Mouse (Mus musculus): ENCODE data around the gene Kcnk5.

Gene Kcnk5

DNA sequence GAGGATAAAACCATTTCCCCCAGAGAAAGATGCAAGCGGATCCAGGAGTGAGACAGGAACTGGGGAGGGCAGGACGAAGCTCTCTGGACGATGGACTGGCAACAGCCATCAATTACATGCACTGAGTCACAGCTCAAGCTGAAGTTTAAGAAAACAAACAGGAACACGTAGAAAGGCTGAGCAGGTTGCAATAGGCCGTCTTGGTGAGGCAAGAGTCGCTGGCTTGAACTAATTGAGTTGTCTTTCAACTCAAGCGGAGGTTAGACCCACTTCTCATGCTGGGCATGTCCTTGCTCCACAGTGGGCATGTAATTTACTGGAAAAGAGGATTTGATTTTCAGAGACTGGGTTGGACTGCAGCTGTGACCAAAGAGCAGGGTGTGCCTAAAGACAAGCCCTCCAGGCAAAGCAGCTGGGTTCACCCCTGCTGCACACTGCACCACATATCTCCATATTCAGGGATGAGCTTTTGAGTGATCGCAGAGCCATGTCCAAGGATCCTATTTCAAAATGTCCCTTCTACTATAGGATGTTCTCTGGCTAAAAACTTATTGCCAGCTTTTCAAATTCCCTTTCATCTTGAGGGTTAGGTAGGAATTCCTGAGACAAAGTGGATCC lies 19.6 kb upstream of the Kcnk5 start:
- no peak for DNase-seq

GRCm38 (mm10) chr14:20193103-20193715 lies 11.6 kb upstream of the Kcnk5 start:
- peak; percentile 90 for DNase-seq

DNA sequence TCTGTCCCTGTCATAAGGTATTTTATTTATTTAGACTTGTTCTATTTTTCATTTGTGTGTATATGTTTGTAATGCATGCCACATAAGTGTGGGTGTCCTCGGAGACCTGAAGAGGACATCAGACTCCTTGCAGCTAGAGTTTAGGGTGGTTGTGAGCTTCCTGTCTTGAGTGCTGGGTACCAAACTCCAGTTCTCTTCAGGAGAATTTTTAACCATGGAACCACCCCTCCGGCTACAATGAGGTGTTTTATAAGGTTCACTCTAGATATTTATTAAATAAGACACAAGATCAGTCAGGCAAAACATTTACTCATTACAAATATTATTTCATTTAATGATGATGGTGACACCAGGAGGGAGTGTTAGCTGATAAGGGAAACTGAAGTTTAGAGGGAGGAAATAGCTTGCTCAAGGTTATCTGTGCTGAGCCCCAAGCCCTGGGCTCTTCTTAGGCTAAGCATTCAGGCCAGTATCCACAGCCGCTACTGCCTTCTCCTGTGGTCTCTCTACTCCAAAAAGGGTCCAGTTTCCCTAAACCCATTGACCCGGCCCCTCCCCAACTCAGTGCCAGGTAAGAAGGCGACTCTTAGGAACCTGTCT lies 9.6 kb upstream of the Kcnk5 start:
- DNase-seq, result peak; percentile 85

DNA sequence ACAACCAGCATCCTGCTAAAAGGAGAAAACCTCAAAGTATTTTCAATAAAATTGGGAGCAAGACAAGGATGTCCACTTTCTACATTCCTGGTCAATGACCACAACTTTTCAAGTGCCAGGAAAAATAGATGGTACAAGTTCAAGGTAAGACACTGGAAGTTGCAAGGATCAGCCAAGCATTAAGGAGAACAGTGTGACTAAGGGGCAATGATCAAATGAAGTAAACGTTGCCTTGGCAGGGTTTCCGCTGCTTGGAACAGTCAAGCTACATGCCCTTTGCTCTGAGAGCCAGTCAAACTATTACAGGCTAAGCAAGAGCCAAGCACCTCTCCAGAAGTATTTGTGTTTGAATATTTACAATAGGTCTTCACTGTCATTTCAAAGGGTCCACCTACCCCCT lies 8.1 kb upstream of the Kcnk5 start:
- peak; percentile 97 for DNase-seq

DNA sequence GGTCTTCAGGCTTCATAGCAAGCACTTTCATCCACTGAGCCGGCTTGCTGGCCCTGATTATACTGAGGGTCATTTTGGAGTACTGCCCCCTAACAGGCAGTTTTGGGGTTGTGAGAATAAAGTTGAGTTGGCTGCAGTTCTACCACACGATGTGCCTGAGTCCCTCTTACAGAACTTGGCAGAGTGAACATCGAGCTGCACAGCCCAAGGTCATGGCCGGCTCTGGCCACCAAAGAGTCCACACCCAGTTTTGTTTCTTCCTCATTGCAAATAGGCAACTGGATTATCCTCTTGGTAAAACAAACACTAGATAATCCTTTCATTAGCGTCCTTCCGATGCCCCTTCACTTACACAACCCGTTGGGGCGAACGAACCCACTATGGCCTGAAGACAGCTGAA lies 3.8 kb upstream of the Kcnk5 start:
- DNase-seq, result peak; percentile 26

GRCm38 (mm10) chr14:20183701-20184100 lies 2.1 kb upstream of the Kcnk5 start:
- no peak for DNase-seq

DNA sequence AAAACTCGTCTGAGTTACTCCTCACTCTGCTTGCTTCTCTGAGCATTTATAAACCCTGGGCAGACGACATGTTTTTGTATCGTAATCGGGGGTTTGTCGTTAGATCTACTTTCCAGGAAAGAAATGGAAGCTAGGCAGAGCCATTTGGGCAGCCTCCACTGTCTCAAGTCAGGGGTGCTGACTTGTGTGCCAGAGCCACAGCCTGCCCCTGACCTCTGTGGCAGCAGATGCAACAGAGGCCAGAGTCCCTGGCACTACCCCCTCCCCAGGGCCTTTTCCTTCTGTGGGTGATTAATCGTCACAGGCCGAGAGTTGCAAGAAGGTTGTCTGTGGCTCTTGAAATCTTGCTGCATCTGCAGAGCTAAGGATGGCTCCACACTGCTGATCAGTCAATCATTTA lies 987 bp upstream of the Kcnk5 start:
- peak; percentile 36 for DNase-seq

- no peak for DNase-seq
These were observed 852 bp downstream of the Kcnk5 start for GRCm38 (mm10) chr14:20180751-20181162.

- DNase-seq, result peak; percentile 80
These were observed 1.3 kb downstream of the Kcnk5 start for GRCm38 (mm10) chr14:20180304-20180703.

GRCm38 (mm10) chr14:20179731-20180280 lies 1.8 kb downstream of the Kcnk5 start:
- DNase-seq, result no peak

DNA sequence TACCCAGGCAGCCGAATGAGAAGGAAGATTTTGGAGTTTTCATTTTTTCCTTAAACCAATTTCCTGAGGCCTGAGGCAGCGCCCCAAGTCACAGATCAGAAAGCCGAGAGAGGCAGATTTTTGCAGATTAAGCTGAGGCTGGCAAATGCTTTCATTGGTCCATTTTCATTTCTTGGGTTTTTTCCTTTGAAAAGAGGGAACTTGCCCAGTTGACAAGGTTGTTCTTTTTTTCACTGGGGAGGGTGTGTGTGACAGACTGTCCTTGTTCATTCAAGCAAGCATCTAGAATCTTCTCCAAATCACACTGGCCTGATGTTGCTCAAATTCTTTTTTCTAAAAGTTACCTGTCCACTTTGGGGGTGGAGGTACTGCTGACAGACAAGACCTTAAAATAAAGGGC lies 2.5 kb downstream of the Kcnk5 start:
- no peak for DNase-seq

- no peak for DNase-seq
These were observed 3.0 kb downstream of the Kcnk5 start for GRCm38 (mm10) chr14:20178593-20178992.

DNA sequence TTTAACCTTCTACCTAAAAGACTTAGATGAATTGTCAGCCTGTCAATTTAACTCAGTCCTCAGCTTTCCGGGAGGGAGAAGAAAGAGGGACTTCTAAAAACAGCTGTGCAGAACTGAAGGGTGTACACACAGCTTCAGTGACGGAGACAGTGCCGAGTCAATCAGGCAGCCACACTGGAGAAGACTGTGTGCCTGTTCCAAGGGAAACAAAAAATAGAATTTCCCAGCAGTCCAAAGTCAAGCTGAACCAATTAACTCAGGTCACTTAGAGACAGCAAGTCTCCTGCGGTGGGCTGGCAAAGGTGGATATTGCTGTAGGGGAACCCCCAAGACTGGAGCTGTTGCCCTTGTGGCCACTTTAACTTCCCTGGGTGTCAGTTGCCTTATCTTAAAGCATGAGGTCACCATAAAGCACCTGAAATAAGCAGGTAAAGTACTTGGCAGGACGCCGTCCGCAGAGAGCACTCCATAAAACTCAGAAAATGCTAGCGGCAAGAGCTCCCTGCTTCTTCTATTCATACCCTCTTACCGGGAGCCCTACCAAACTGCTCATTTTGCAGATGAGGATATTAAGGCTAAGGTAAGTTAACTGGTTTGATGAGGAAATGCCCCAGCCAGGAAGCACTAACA lies 4.0 kb downstream of the Kcnk5 start:
- peak; percentile 65 for DNase-seq

- no peak for DNase-seq
These were observed 5.9 kb downstream of the Kcnk5 start for GRCm38 (mm10) chr14:20175705-20176104.

GRCm38 (mm10) chr14:20175114-20175513 lies 6.5 kb downstream of the Kcnk5 start:
- DNase-seq, result no peak

GRCm38 (mm10) chr14:20174696-20175095 lies 6.9 kb downstream of the Kcnk5 start:
- no peak for DNase-seq

GRCm38 (mm10) chr14:20173873-20174490 lies 7.6 kb downstream of the Kcnk5 start:
- no peak for DNase-seq

GRCm38 (mm10) chr14:20172924-20173323 lies 8.7 kb downstream of the Kcnk5 start:
- no peak for DNase-seq

DNA sequence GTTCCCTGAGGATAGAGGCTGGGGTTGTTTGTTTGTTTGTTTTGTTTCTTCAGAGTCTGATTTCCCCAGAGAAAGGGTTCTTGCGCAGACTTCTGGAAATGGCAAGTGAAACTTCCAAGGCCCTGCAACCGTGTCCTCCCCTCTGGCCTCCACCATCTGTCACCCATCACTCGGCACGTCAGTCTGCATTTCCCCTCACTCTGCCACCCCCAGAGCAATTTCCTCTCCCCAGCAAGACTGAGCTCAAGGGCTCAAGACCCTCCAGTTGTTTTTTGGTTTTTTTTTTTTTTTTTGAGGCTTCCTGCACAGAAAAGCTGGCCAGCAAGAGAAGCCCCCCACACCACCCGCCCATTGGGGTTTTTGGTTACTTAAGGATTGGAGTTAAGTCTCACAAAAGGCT lies 9.1 kb downstream of the Kcnk5 start:
- DNase-seq, result no peak

DNA sequence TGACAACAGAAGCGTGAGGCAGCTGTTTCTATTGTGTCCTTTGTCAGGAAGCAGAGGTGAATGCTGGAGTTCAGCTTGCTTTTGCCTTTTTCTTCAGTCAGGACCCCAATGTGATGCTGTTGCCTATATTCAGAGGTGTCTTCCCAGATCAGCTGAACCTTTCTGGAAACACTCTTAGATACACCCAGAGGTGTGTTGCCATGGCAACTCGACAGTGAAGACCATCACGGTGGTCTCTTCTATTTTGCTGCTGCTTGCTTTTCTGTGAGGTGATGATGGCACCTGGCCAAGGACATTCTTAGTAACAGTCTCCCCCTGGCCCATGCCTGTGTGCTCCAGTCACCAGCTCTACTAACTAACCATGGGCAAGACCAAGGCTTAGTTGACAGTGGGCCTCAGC lies 9.8 kb downstream of the Kcnk5 start:
- DNase-seq, result no peak

DNA sequence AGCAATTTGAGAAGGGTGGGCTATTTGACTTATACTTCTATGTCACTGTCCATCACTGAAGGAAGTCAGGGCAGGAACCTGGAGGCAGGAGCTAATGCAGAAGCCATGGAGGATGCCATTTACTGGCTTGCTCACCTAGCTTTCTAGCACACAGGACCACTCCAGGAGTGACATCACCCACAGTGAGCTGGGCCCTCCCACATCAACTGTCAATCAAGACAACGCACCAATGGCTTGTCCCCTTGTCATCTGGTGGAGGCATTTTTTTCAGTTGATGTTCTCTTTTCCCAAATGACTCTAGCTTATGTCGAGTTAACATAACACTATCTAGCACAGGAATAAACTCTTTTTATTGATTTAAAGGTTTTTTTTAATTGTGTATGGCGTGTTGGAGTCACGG lies 12.4 kb downstream of the Kcnk5 start:
- no peak for DNase-seq

DNA sequence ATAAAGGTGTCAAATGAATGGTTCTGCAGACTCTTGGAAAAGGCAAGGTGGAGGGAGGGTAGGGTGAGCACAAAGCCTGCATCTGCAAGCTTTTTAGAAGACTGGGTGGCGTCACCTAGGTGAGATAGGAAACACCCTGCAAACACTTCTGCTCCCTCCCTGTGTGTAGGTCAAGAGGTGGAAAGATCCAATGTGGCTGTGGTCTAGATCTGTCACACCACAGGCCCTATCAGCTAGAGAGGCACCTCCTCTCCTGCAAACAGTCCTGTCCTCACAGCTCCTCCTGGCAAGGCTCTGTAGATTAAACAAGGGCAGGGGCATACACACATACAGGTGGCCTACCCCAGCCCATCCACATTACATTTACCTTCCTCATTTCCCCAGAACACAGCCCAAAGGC lies 13.1 kb downstream of the Kcnk5 start:
- DNase-seq, result no peak

- no peak for DNase-seq
These were observed 13.6 kb downstream of the Kcnk5 start for GRCm38 (mm10) chr14:20168054-20168453.
